Mouse (Mus musculus) stomach, postnatal 0 days (tissue): ENCODE results near the gene Ift122.

Source experiments
- CTCF ChIP-seq: IDR thresholded peaks from 2 replicates; pipeline ENCODE4 v1.5.1; 2016; ENCODE audit warnings: antibody characterized with exemption, low read depth, mild to moderate bottlenecking, moderate library complexity
- EP300 ChIP-seq: optimal IDR thresholded peaks from 2 replicates; pipeline ENCODE3; 2016; ENCODE audit warnings: antibody characterized with exemption

- TF ChIP-seq CTCF, result no peak
- TF ChIP-seq EP300, result no peak
These were observed 116.7 kb downstream of the Ift122 start for GRCm38 (mm10) chr6:115969952-115970351.
